Mouse (Mus musculus) kidney, adult 8-10 months (tissue): ENCODE results near the gene Tspan15.

Experiments used
- DNase-seq, 2 experiments: peaks; one replicate each; pipeline ENCODE4 v3.0.0; 2022

Tspan15 gene

DNA sequence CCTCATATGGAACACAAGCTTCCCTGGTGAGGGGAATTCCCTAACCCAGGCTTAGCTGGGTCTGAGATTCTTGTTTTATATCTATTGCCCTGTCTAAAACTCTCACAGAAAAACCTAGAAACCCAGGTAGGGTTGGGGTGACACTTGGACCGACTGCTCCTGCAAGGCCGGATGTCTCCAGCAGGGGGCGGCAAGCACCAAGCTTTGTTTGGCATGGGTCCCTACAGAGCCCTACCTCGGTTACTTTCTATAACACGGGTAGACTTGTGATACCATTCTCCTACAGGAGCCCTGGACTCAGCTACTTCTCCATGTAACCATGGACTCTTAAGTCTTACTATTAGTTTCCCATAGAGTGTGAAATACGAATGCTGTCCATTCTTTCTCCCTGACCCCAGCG lies 44.2 kb downstream of the Tspan15 start:
- DNase-seq, result peak; percentile 55 to 88

GRCm38 (mm10) chr10:62183053-62183452 lies 48.0 kb downstream of the Tspan15 start:
- DNase-seq, result peak; percentile 90 to 97

GRCm38 (mm10) chr10:62182471-62183014 lies 48.5 kb downstream of the Tspan15 start:
- DNase-seq, result no peak

GRCm38 (mm10) chr10:62181701-62182100 lies 49.4 kb downstream of the Tspan15 start:
- DNase-seq, result peak in 1 of 2 experiments; percentile 5

DNA sequence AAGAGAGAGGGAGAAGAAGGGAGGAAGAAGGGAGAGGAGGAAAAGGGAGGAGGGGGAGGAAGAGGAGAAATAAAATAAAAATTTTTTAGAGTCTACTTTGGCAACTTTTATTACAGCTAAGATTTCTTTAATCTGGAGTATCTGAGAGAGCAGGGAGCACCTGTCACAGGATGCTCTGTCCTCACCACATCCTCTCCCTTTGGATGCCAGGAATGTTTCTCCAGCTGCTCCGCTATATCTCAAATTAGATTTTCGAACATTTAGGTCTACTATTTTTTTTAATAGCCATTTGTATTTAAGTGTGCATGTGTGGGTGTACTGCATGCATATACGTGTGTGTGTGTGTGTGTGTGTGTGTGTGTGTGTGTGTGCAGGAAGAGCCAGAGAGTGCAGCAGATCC lies 51.1 kb downstream of the Tspan15 start:
- no peak for DNase-seq

- DNase-seq, result no peak
These were observed 56.3 kb downstream of the Tspan15 start for GRCm38 (mm10) chr10:62174533-62175313.

- DNase-seq, result no peak
These were observed 57.1 kb downstream of the Tspan15 start for GRCm38 (mm10) chr10:62173941-62174448.

DNA sequence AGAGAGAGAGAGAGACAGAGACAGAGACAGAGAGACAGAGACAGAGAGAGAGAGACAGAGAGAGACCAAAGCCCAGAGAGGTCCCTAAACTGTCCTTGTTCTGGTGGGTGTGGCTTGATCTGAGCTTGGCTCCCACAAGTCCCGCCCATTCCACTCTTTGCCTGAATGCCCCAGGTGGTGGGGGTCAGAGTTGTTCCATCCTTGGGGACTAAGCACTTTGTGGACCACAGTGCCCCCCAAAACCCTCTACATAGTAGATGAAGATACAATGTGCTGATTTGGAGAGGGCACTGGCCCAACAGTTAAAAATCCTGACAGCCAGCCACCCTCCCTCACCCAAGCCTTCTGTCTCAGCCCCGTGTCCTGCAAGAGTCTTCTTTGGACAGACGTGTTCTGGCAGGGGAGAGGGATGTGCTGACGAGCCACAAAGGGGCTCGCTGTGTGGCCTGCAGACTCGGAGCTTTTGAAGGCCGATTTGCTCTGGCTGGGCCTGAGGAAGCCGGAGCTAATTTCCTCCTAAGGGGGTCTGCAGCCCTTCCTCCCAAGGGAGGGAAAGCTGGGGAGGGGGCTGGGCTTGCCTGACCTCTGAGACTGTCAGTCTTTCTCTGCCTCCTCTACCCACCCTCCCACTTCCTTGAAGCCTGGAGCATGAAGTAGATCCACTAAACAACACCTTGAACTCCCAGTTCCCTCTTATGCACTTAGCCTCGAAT lies 58.1 kb downstream of the Tspan15 start:
- DNase-seq, result no peak

DNA sequence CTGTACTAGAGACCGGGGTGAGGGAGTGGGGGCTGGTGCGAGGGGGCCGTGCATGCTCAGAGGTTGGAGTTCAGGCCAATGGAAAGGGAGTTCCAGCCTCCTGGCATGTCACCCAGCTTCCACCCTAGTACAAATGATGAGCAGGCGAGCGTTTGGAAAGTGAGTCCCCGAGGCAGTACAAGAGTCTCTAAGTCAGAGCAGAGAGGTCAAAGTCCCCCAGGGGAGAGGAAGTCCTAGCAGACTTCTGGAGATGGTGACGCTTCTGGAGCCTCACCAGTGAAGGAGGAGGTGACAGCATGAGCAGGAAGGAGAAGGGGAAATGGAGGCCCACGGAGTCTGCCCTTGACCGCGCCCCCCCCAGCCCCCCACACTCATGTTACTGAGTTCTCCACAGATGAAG lies 68.6 kb downstream of the Tspan15 start:
- DNase-seq, result peak in 1 of 2 experiments; percentile 31

- DNase-seq, result no peak
These were observed 81.1 kb downstream of the Tspan15 start for GRCm38 (mm10) chr10:62149929-62150328.

DNA sequence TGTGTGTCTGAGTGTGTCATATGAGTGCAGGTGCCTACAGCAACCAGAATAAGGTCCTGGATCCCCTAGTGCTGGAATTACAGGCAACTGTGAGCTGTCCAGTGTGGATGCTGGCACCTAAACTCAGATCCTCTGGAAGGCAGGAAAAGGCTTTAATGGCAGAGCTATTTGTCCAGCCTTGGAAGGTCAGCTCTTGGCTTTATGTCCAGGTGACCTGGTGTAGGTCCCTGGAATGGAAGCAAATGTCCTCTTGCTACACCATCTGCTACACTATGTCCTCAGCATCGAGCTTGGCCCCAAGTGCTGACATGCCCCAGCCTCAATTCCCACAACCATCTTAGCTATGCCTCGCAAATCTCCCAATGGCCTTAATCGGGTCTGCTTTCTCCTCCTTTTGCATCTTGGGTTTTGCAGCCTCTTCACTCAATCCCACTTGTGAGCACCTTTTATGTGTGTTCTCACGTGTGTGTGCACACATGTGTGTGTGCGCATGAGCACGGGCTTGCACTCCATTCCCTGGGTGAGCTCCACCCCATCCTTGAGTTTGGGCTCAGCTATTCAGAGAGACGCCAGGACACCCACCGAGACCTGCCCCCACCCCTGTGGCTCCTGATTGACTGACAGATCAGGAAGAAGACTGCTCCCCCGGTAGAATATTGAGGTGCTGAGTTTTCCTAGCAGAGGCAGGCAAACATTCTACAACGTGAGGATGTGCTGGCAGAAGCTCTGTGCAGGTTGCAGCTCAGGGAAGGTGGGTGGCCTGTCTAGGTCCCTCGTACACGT lies 83.4 kb downstream of the Tspan15 start:
- DNase-seq, result no peak

DNA sequence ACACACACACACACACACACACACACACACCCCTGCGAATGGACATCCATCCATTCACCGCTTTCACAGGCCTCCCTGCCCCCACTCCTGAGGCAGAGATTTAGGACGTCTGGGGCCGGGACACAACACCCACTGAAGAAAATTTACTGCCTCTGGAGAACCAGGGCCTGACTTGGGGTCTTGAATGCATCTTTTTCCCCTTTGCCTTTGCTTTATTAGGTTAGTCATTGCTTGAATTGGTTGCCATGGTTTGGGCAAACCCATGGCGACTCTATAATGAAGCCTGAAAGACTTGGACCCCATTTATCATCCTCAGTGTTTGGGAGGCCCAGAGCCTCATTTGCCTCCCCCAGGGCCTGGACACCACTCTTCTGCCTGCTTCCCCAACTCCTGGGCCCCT lies 85.1 kb downstream of the Tspan15 start:
- no peak for DNase-seq

- DNase-seq, result no peak
These were observed 87.2 kb downstream of the Tspan15 start, which contains the start of gene Fam241b for GRCm38 (mm10) chr10:62143820-62144219. Fam241b (minus strand) TSS chr10:62143920.

DNA sequence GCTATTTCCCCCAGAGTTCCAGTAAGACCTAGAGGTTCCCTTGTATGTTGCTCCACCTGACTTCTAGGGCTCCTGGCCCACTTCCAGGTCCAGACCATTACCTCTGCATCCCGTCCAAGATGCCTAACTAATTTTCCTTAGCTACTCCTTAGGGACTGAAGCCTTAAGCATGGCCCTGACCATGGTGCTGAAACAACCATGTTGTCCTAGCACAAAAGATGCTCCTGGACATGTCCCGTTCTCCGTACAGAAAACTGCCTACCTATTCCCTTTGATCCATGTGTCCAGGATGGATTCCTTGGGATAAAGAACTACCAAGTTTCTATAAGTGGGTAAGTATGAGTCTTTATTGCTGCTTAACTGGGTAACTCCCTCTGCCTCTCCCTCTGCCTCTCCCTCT lies 93.0 kb downstream of the Tspan15 start:
- no peak for DNase-seq

GRCm38 (mm10) chr10:62137150-62137549 lies 93.9 kb downstream of the Tspan15 start:
- no peak for DNase-seq

GRCm38 (mm10) chr10:62135696-62136470 lies 95.2 kb downstream of the Tspan15 start:
- no peak for DNase-seq
